Mouse (Mus musculus): ENCODE measurements around the gene Megf6. TPM values are rescaled to one million over a fixed set of nuclear protein-coding genes. Genes with fewer than 3 reads are reported as not detected.

Megf6 gene
- polyA plus RNA-seq, 1 experiment from 2014 or later, result 6.8 TPM

- Histone ChIP-seq H3K4me2 (replicated peaks) (peak within 1 kb of the TSS; percentile 93), H3K4me1 (replicated peaks) (peaks cover 23% of the 10 kb centered on the region), H3K9me3 (no peaks in the 10 kb centered on the region), H3K27me3 (no peaks in the 10 kb centered on the region), H3K9ac (replicated peaks) (peak within 1 kb of the TSS; percentile 83), H3K36me3 (peaks cover 31% of the 10 kb centered on the region), H3K27ac (peak within 1 kb of the TSS; percentile 75), H3K4me3 (replicated peaks) (peak within 1 kb of the TSS; percentile 92)
- ATAC-seq, result peak; percentile 98
- 2% methylated on average over 62 of the region's 75 CpGs for WGBS
These were observed 9.8 kb upstream of the Megf6 start, which contains the start of gene Tprgl for GRCm38 (mm10) chr4:154160538-154161390. Gene Tprgl (minus strand): TSS chr4:154160666.

- no peaks in the 10 kb centered on the region for H3K9me3 ChIP-seq
- no peak overlapping the region for H3K27ac ChIP-seq
- no peak overlapping the region for H3K4me3 ChIP-seq (replicated peaks)
- H3K36me3 ChIP-seq, result peaks cover 5% of the 10 kb centered on the region
- H3K9ac ChIP-seq (replicated peaks), result no peak overlapping the region
- 12% methylated on average over 7 of the region's 7 CpGs for WGBS
- H3K4me2 ChIP-seq (replicated peaks), result no peak overlapping the region
- no peak for ATAC-seq
- peaks cover 23% of the 10 kb centered on the region for H3K4me1 ChIP-seq (replicated peaks)
- peaks cover under 1% of the 10 kb centered on the region; the same call in 1 of the 2 replicates for H3K27me3 ChIP-seq
These were observed 7.2 kb upstream of the Megf6 start for GRCm38 (mm10) chr4:154163296-154163695.

- Histone ChIP-seq H3K4me1 (replicated peaks) (peaks cover 22% of the 10 kb centered on the region), H3K27me3 (peaks cover 38% of the 10 kb centered on the region), H3K4me3 (replicated peaks) (no peak overlapping the region), H3K9me3 (no peaks in the 10 kb centered on the region), H3K4me2 (replicated peaks) (no peak overlapping the region), H3K27ac (no peak overlapping the region), H3K9ac (replicated peaks) (no peak overlapping the region), H3K36me3 (no peaks in the 10 kb centered on the region)
- 25% methylated on average over 5 of the region's 5 CpGs for WGBS
- no peak for ATAC-seq
These were observed 3.5 kb upstream of the Megf6 start for GRCm38 (mm10) chr4:154167053-154167452.

GRCm38 (mm10) chr4:154170021-154170420, 509 bp upstream of the Megf6 start:
- Histone ChIP-seq H3K4me3 (replicated peaks) (peak overlapping the region; percentile 57), H3K27me3 (peaks cover 52% of the 10 kb centered on the region), H3K4me2 (replicated peaks) (peak overlapping the region; percentile 97), H3K9ac (replicated peaks) (no peak overlapping the region), H3K4me1 (replicated peaks) (peaks cover 33% of the 10 kb centered on the region), H3K27ac (no peak overlapping the region), H3K36me3 (no peaks in the 10 kb centered on the region), H3K9me3 (no peaks in the 10 kb centered on the region)
- ATAC-seq, result peak; percentile 47
- 1% methylated on average over 15 of the region's 15 CpGs for WGBS

- H3K9ac ChIP-seq (replicated peaks), result peak overlapping the region; percentile 59
- peak overlapping the region; percentile 57 for H3K4me3 ChIP-seq (replicated peaks)
- WGBS, result under 1% methylated on average over 37 of the region's 37 CpGs
- peaks cover 33% of the 10 kb centered on the region for H3K4me1 ChIP-seq (replicated peaks)
- peak; percentile 40 for ATAC-seq
- no peaks in the 10 kb centered on the region for H3K36me3 ChIP-seq
- peak overlapping the region; percentile 97 for H3K4me2 ChIP-seq (replicated peaks)
- H3K27me3 ChIP-seq, result peaks cover 52% of the 10 kb centered on the region
- no peak overlapping the region for H3K27ac ChIP-seq
- no peaks in the 10 kb centered on the region for H3K9me3 ChIP-seq
These were observed 811 bp downstream of the Megf6 start for GRCm38 (mm10) chr4:154171151-154171930.

GRCm38 (mm10) chr4:154171931-154172604, 1.5 kb downstream of the Megf6 start:
- WGBS, result 41% methylated on average over 13 of the region's 13 CpGs
- Histone ChIP-seq H3K36me3 (no peaks in the 10 kb centered on the region), H3K27me3 (peaks cover 52% of the 10 kb centered on the region), H3K9me3 (no peaks in the 10 kb centered on the region), H3K9ac (replicated peaks) (peak overlapping the region; percentile 59; the same call in 1 of the 2 replicates), H3K4me3 (replicated peaks) (peak overlapping the region; percentile 57), H3K4me2 (replicated peaks) (peak overlapping the region; percentile 97), H3K4me1 (replicated peaks) (peaks cover 33% of the 10 kb centered on the region), H3K27ac (no peak overlapping the region)
- ATAC-seq, result no peak

- no peak overlapping the region for H3K4me3 ChIP-seq (replicated peaks)
- no peaks in the 10 kb centered on the region for H3K9me3 ChIP-seq
- 78% methylated on average over 8 of the region's 8 CpGs for WGBS
- ATAC-seq, result no peak
- no peak overlapping the region for H3K9ac ChIP-seq (replicated peaks)
- no peak overlapping the region for H3K27ac ChIP-seq
- H3K4me2 ChIP-seq (replicated peaks), result no peak overlapping the region
- H3K36me3 ChIP-seq, result no peaks in the 10 kb centered on the region
- peaks cover 9% of the 10 kb centered on the region for H3K4me1 ChIP-seq (replicated peaks)
- H3K27me3 ChIP-seq, result peaks cover 12% of the 10 kb centered on the region
These were observed 6.7 kb downstream of the Megf6 start for GRCm38 (mm10) chr4:154177257-154177656.

- WGBS, result 93% methylated on average over 7 of the region's 7 CpGs
- Histone ChIP-seq H3K27ac (no peak overlapping the region), H3K4me2 (replicated peaks) (no peak overlapping the region), H3K36me3 (no peaks in the 10 kb centered on the region), H3K9ac (replicated peaks) (no peak overlapping the region), H3K9me3 (no peaks in the 10 kb centered on the region), H3K4me1 (replicated peaks) (no peaks in the 10 kb centered on the region), H3K4me3 (replicated peaks) (no peak overlapping the region), H3K27me3 (no peaks in the 10 kb centered on the region)
- ATAC-seq, result no peak
These were observed 10.5 kb downstream of the Megf6 start for GRCm38 (mm10) chr4:154181001-154181400.

- Histone ChIP-seq H3K4me3 (replicated peaks) (no peak overlapping the region), H3K4me1 (replicated peaks) (no peaks in the 10 kb centered on the region), H3K36me3 (no peaks in the 10 kb centered on the region), H3K27ac (no peak overlapping the region), H3K9ac (replicated peaks) (no peak overlapping the region), H3K9me3 (no peaks in the 10 kb centered on the region), H3K4me2 (replicated peaks) (no peak overlapping the region), H3K27me3 (no peaks in the 10 kb centered on the region)
- WGBS, result 87% methylated on average over 5 of the region's 5 CpGs
- ATAC-seq, result no peak
These were observed 13.0 kb downstream of the Megf6 start for GRCm38 (mm10) chr4:154183566-154183965.

GRCm38 (mm10) chr4:154185001-154185400, 14.5 kb downstream of the Megf6 start:
- no peaks in the 10 kb centered on the region for H3K4me1 ChIP-seq (replicated peaks)
- 82% methylated on average over 5 of the region's 5 CpGs for WGBS
- no peak overlapping the region for H3K9ac ChIP-seq (replicated peaks)
- no peaks in the 10 kb centered on the region for H3K9me3 ChIP-seq
- no peak for ATAC-seq
- no peak overlapping the region for H3K4me3 ChIP-seq (replicated peaks)
- no peak overlapping the region for H3K27ac ChIP-seq
- no peak overlapping the region for H3K4me2 ChIP-seq (replicated peaks)
- H3K36me3 ChIP-seq, result no peaks in the 10 kb centered on the region
- no peaks in the 10 kb centered on the region for H3K27me3 ChIP-seq

GRCm38 (mm10) chr4:154186002-154186537, 15.5 kb downstream of the Megf6 start:
- Histone ChIP-seq H3K9me3 (no peaks in the 10 kb centered on the region), H3K36me3 (no peaks in the 10 kb centered on the region), H3K9ac (replicated peaks) (no peak overlapping the region), H3K4me3 (replicated peaks) (no peak overlapping the region), H3K4me2 (replicated peaks) (no peak overlapping the region), H3K27me3 (no peaks in the 10 kb centered on the region), H3K4me1 (replicated peaks) (no peaks in the 10 kb centered on the region), H3K27ac (no peak overlapping the region)
- WGBS, result 88% methylated on average over 11 of the region's 11 CpGs
- no peak for ATAC-seq
